Mouse (Mus musculus): Measurements from ENCODE around the gene Sectm1a.

GRCm38 (mm10) chr11:121017703-121018102 is 63.3 kb downstream of the Sectm1a start:
- TF ChIP-seq CTCF (IDR thresholded peaks at IDR 0.05; ENCODE audit: insufficient read depth, low read length): peak; percentile 93
- no peak for TF ChIP-seq POLR2A (IDR thresholded peaks at IDR 0.05; ENCODE audit: borderline replicate concordance, extremely low read depth, low read depth, low read length)

Data from lung, adult 2 months (tissue).